Comparison of ENCODE assay signal across 9 mouse cellular contexts in the genomic region with DNA sequence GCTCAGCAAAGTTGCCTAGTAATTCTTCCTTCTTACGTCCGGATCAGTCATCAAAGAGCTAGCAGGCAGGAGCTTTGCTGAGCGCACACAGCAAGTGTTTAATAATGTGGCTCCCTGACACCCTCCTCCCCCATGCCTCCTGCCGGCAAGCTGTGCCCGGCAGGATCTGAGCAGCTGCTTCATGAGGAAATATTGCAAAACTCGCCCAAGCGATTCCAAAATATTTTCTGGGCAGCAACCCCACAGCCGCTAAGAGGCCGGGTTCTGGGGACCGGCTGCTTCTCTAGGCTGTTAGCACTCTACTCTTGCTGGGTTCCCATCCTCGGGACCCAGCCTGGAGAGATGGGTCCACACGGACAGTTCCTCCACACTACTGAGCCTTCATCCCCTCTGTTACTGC.
DNase-seq lines count a peak whose midpoint lies in the region; ATAC-seq and TF ChIP-seq lines count a peak whose summit lies in the region.
"Had no signal": no experiment of that assay in that cellular context is flagged by ENCODE, and none has a peak within 500 bp of the region (broad histone marks: within the 10 kb centered on the region; RNA-seq: fewer than 3 reads in every experiment).

No protein-coding gene starts in this region.

- intact Hi-C loops in left cerebral cortex, postnatal 14 days (cut with DNase I), result loop anchor here (10.0 kb wide), 1 partner anchor 196 kb away; a partner anchor contains a TSS

- no peak for TF ChIP-seq CTCF in forebrain, postnatal 0 days (IDR thresholded peaks at IDR 0.05; ENCODE audit: low read depth)

- WGBS in forebrain, postnatal 0 days, result 40% methylated on average over 12 of the region's 12 CpGs
- 72% methylated on average over 12 of the region's 12 CpGs for WGBS in forebrain, embryonic 12.5 days

- H3K27ac ChIP-seq in forebrain, postnatal 0 days (ENCODE audit: low read depth, low read length), result no peak overlapping the region
- no peak overlapping the region for H3K27ac ChIP-seq in forebrain, embryonic 12.5 days
- H3K27ac ChIP-seq: kidney, postnatal 0 days had no signal

- H3K27me3 ChIP-seq in forebrain, postnatal 0 days (ENCODE audit: insufficient read depth, low read length), result no peaks in the 10 kb centered on the region
- 0 out of 2 replicates have a peak, but pooled peaks cover 6% of the 10 kb centered on the region for H3K27me3 ChIP-seq in forebrain, embryonic 12.5 days

- H3K9ac ChIP-seq in forebrain, postnatal 0 days, result no peak overlapping the region
- H3K9ac ChIP-seq in forebrain, embryonic 12.5 days, result no peak overlapping the region

- no peaks in the 10 kb centered on the region for H3K36me3 ChIP-seq in forebrain, postnatal 0 days (ENCODE audit: insufficient read depth)
- no peaks in the 10 kb centered on the region for H3K36me3 ChIP-seq in forebrain, embryonic 12.5 days (replicated peaks)

- no peak overlapping the region for H3K4me3 ChIP-seq in forebrain, postnatal 0 days (ENCODE audit: low read depth, low read length)
- H3K4me3 ChIP-seq in forebrain, embryonic 12.5 days (replicated peaks), result no peak overlapping the region

- peak; percentile 69 for ATAC-seq in forebrain, postnatal 0 days
- ATAC-seq in forebrain, embryonic 12.5 days (ENCODE audit: low FRiP score), result no peak
- no peak for ATAC-seq in CD4-positive, CD25-positive, alpha-beta regulatory T cell, adult 4 months

- H3K4me2 ChIP-seq in forebrain, postnatal 0 days (ENCODE audit: low read depth), result no peak overlapping the region
- no peak overlapping the region for H3K4me2 ChIP-seq in forebrain, embryonic 12.5 days

- peak; percentile 58 for DNase-seq in forebrain, postnatal 0 days
- peak; percentile 71 for DNase-seq in adipocyte (ENCODE audit: low spot score)
- peak; percentile 64 for DNase-seq in gastrocnemius, postnatal 25 days
- peak; percentile 64 to 67 for DNase-seq in left cerebral cortex, postnatal 14 days (ENCODE audit: low spot score in 2 of 2)
- peak; percentile 68 to 77 for DNase-seq in right cerebral cortex, postnatal 36 days (ENCODE audit: low spot score in 2 of 2)
- no peak for DNase-seq in kidney, postnatal 36 days

- H3K4me1 ChIP-seq in forebrain, postnatal 0 days (ENCODE audit: insufficient read depth), result peaks cover 7% of the 10 kb centered on the region; the same call in 1 of the 2 replicates
- peaks cover 18% of the 10 kb centered on the region; the same call in 1 of the 2 replicates for H3K4me1 ChIP-seq in forebrain, embryonic 12.5 days

- no peaks in the 10 kb centered on the region for H3K9me3 ChIP-seq in forebrain, postnatal 0 days (ENCODE audit: low read length)
- H3K9me3 ChIP-seq in forebrain, embryonic 12.5 days, result no peaks in the 10 kb centered on the region

Comparison
In these comparisons a context has a peak if more than half of its experiments do, and no peak if none do; other contexts are left out.
1. DNase-seq: peak in forebrain, postnatal 0 days (single experiment), adipocyte (single experiment), gastrocnemius, postnatal 25 days (single experiment), left cerebral cortex, postnatal 14 days (2 of 2) and right cerebral cortex, postnatal 36 days (2 of 2); none in kidney, postnatal 36 days (0 of 2).